In the genomic region with DNA sequence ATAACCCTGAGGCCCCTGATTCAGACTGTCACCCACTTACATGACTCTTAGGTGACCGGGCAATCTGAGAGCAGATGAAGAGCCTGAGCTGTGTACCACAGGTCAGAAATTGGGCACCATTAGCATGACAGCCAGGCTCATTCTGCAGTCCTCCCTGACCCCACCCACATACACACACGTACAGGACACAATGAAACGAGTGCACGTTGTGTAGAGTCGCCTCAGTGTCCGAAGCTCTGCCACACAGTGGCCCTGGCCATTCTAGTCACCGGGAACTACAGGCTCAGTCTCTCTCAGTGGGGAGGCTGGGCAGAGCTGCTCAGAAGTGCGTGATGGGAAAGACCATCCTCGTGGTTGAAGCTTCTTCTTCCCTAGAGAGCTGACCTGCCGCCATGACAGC, we compare ENCODE assay signal across 18 mouse cellular contexts. TPM values are rescaled to one million over a fixed set of nuclear protein-coding genes. Genes with fewer than 3 reads are reported as not detected.
DNase-seq lines count a peak whose midpoint lies in the region; ATAC-seq and TF ChIP-seq lines count a peak whose summit lies in the region.
"Had no signal": no experiment of that assay in that cellular context is flagged by ENCODE, and none has a peak within 500 bp of the region (broad histone marks: within the 10 kb centered on the region; RNA-seq: fewer than 3 reads in every experiment).

No protein-coding gene starts in this region.

- no peak overlapping the region for H3K4me3 ChIP-seq in hindbrain, embryonic 10.5 days
- H3K4me3 ChIP-seq in hindbrain, embryonic 16.5 days (ENCODE audit: low read length), result no peak overlapping the region
- H3K4me3 ChIP-seq in neural tube, embryonic 12.5 days, result no peak overlapping the region
- no peak overlapping the region for H3K4me3 ChIP-seq in hindbrain, postnatal 0 days (ENCODE audit: low read length)
- H3K4me3 ChIP-seq: gastrocnemius, adult 2 months; kidney, embryonic 15.5 days; limb, embryonic 12.5 days had no signal

- no peaks in the 10 kb centered on the region for H3K9me3 ChIP-seq in hindbrain, embryonic 10.5 days
- H3K9me3 ChIP-seq in hindbrain, embryonic 16.5 days (ENCODE audit: control insufficient read depth, low read length), result no peaks in the 10 kb centered on the region
- H3K9me3 ChIP-seq in neural tube, embryonic 12.5 days, result no peaks in the 10 kb centered on the region
- H3K9me3 ChIP-seq in hindbrain, postnatal 0 days (ENCODE audit: low read length), result no peaks in the 10 kb centered on the region
- H3K9me3 ChIP-seq: kidney, embryonic 15.5 days; limb, embryonic 12.5 days had no signal

- H3K4me2 ChIP-seq in hindbrain, embryonic 16.5 days (ENCODE audit: low read length), result no peak overlapping the region
- no peak overlapping the region for H3K4me2 ChIP-seq in neural tube, embryonic 12.5 days (replicated peaks)
- H3K4me2 ChIP-seq in hindbrain, postnatal 0 days (ENCODE audit: low read depth, low read length), result no peak overlapping the region
- H3K4me2 ChIP-seq: heart, embryonic 11.5 days; limb, embryonic 12.5 days; liver, embryonic 11.5 days had no signal

- DNase-seq in hindbrain, embryonic 10.5 days (ENCODE audit: low spot score), result no peak
- no peak for DNase-seq in neural tube, embryonic 10.5 days (ENCODE audit: extremely low spot score, low spot score)
- DNase-seq in hindbrain, postnatal 0 days (ENCODE audit: low spot score), result no peak
- no peak for DNase-seq in urinary bladder, postnatal 14 days (ENCODE audit: low spot score)
- no peak for DNase-seq in layer of hippocampus, adult 9-11 months
- DNase-seq: adrenal gland, adult 8-10 months; cerebellum, adult 2 months; cerebellum, postnatal 25 days had no signal

- no peak for TF ChIP-seq CTCF in hindbrain, postnatal 0 days (IDR thresholded peaks at IDR 0.05; ENCODE audit: low read depth)

- ATAC-seq in hindbrain, embryonic 16.5 days, result no peak
- 0 out of 2 replicates have a peak, but pooled peaks have one; percentile 18 for ATAC-seq in neural tube, embryonic 12.5 days (ENCODE audit: low FRiP score, low read depth)
- ATAC-seq in hindbrain, postnatal 0 days, result peak; percentile 11; the same call in 1 of the 2 replicates
- ATAC-seq: activated CD4-positive, CD25-positive, alpha-beta regulatory T cell, adult 4 months had no signal

- 76% methylated on average over 10 of the region's 10 CpGs for WGBS in hindbrain, embryonic 10.5 days
- WGBS in hindbrain, embryonic 16.5 days, result 69% methylated on average over 10 of the region's 10 CpGs
- WGBS in neural tube, embryonic 12.5 days, result 76% methylated on average over 10 of the region's 10 CpGs
- 72% methylated on average over 10 of the region's 10 CpGs for WGBS in hindbrain, postnatal 0 days

- no peaks in the 10 kb centered on the region for H3K36me3 ChIP-seq in hindbrain, embryonic 10.5 days
- no peaks in the 10 kb centered on the region for H3K36me3 ChIP-seq in hindbrain, embryonic 16.5 days (ENCODE audit: control insufficient read depth, insufficient read depth, low read length)
- no peaks in the 10 kb centered on the region for H3K36me3 ChIP-seq in neural tube, embryonic 12.5 days
- H3K36me3 ChIP-seq in hindbrain, postnatal 0 days (ENCODE audit: insufficient read depth, low read length), result no peaks in the 10 kb centered on the region
- H3K36me3 ChIP-seq: kidney, embryonic 15.5 days; limb, embryonic 12.5 days had no signal

- H3K4me1 ChIP-seq in hindbrain, embryonic 10.5 days (replicated peaks), result peaks cover 37% of the 10 kb centered on the region
- peaks cover 10% of the 10 kb centered on the region for H3K4me1 ChIP-seq in hindbrain, embryonic 16.5 days (ENCODE audit: control insufficient read depth, insufficient read depth, low read depth, low read length)
- peaks cover 15% of the 10 kb centered on the region for H3K4me1 ChIP-seq in neural tube, embryonic 12.5 days
- H3K4me1 ChIP-seq in hindbrain, postnatal 0 days (ENCODE audit: insufficient read depth, low read length), result no peaks in the 10 kb centered on the region
- H3K4me1 ChIP-seq: limb, embryonic 12.5 days had no signal

- no peaks in the 10 kb centered on the region for H3K27me3 ChIP-seq in hindbrain, embryonic 10.5 days (ENCODE audit: insufficient read depth, poor library complexity, severe bottlenecking)
- H3K27me3 ChIP-seq in hindbrain, embryonic 16.5 days (replicated peaks; ENCODE audit: control insufficient read depth, insufficient read depth, low read length), result no peaks in the 10 kb centered on the region
- H3K27me3 ChIP-seq in neural tube, embryonic 12.5 days (replicated peaks), result no peaks in the 10 kb centered on the region
- no peaks in the 10 kb centered on the region for H3K27me3 ChIP-seq in hindbrain, postnatal 0 days (ENCODE audit: insufficient read depth, low read length)
- H3K27me3 ChIP-seq: kidney, embryonic 15.5 days; limb, embryonic 12.5 days had no signal

- peak overlapping the region; percentile 19 for H3K27ac ChIP-seq in hindbrain, embryonic 10.5 days
- no peak overlapping the region for H3K27ac ChIP-seq in hindbrain, embryonic 16.5 days (ENCODE audit: low read depth, low read length)
- no peak overlapping the region for H3K27ac ChIP-seq in neural tube, embryonic 12.5 days
- H3K27ac ChIP-seq in hindbrain, postnatal 0 days, result no peak overlapping the region
- H3K27ac ChIP-seq: gastrocnemius, adult 2 months; kidney, embryonic 15.5 days; limb, embryonic 12.5 days; macrophage had no signal

- no peak overlapping the region for H3K9ac ChIP-seq in hindbrain, embryonic 16.5 days (ENCODE audit: low read depth, low read length)
- no peak overlapping the region for H3K9ac ChIP-seq in neural tube, embryonic 12.5 days
- H3K9ac ChIP-seq in hindbrain, postnatal 0 days (replicated peaks; ENCODE audit: low read length), result no peak overlapping the region
- H3K9ac ChIP-seq: kidney, embryonic 15.5 days; limb, embryonic 12.5 days; liver, postnatal 0 days had no signal

RNA-seq across cellular contexts. Expression of gene Nectin1, which starts 44.9 kb away (rescaled TPM):
- 6.6 and 7.2 TPM in 2 replicates for polyA plus RNA-seq in hindbrain, embryonic 10.5 days (2016; fragmentation: Nextera tagmentation; extraction: Ambion mirVana)
- 12.9 and 15.5 TPM in 2 replicates for polyA plus RNA-seq in hindbrain, embryonic 16.5 days (2015; fragmentation: Nextera tagmentation; extraction: Ambion mirVana)
- polyA plus RNA-seq in neural tube, embryonic 12.5 days (2016; fragmentation: Nextera tagmentation; extraction: Ambion mirVana), result 15.2 and 15.5 TPM in 2 replicates
- total RNA-seq in hindbrain, postnatal 0 days (2014; rRNA removed), result 69.2 and 72.8 TPM in 2 replicates
- 15.7 and 17.1 TPM in 2 replicates for polyA plus RNA-seq in hindbrain, postnatal 0 days (2015; fragmentation: Nextera tagmentation; extraction: Ambion mirVana)
